Mouse (Mus musculus): Measurements from ENCODE around the gene Eed.
A peak's percentile ranks its signal among the peaks of the same experiment; 100 is the strongest.
"Not testable (repeated sequence)": the region's sequence is repeated elsewhere in the genome, so short reads cannot be mapped to it uniquely, and the experiment has no call there.

The Eed gene

DNA sequence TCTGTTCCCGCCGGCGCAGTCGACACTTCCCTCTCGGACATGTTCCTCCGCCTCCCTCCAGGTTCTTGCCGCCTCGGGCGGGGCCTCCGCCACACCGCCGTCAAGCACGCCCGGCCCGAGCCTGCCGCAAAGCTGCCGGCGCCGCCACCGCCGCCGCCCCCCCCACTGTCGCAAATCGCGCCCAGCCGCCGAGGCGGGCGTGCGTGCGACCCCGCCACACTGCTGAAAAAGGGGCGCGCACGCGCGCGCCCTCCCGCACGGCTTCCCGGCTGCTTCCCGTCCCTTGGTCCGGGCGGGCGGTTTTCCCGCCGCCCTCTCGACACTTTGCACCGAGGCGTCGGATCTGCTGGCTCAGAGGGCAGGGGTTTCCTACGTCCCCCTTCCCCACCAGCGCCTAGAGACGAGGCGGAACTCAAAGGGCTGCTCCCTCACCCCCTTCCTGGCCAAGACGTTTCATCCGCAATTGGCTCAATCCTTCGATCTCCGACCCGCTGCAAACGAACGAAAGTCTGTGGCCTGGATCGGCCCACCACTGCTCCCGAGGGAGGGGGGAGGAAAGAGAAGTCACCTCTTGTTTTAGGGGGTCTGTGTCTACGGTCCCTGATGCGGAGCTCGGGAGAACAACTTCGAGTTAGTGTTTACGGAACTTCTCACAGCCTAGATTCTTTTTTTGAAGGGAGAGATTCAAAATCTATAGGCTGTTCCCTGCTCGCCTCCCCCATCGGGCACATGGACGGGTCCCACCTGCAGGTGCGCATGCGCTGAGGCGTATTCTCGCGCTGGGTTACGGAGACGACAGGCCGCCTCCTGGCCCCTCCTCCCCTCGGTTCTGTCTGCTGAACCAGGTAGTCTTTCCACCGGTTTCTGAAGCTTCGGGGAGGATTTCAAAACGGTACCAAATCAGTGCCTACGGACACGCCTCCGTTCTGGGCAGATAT lies at the start of gene Eed:
Gene Eed (minus strand): TSS at position 499 of the 938 bp plus-strand sequence.
- DNase-seq (ENCODE audit: extremely low read depth, insufficient read length, low spot score) = peak; percentile 94

DNA sequence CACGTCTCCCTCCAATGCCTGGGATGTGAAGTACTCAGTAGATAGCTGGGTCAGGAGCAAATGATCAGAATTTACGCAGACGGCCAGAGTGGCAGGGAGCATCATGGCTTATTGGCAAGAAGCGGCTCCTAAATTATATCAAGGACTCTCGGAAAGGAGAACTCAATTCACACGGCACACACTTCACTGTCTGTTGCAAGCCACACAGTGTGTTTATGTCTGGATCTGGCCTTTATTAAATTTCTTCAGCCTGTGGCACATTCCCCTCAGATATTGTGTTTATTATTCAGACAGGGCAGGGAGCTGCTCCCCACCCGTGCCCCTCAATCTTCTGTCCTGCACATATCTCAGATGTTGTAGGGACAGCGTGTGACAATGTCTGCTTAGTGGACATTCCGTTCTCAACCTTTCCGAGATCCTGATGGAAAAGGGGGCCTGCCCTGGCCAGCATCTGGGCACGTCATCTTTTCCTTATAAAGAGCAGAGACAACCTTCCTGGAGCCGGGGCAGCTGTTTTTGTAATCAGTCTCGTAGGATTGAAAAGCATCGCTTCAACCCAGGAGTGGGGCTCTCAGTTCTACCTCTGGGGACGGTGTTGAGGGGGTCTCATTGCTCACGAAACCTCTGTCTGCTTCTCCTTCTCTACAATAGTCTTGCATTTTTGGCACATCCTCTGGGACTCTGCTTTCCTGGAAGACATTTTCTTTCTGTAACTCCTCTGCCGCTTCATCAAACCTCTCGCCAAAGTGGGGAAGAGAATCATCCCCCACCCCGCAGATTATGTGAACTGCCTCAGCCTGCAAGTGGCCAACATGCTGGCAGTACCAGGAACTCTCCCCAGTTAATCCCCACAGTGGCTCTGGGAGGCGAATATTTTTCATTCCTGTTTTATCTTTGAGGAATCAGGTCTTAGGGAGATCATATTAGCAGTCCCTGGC lies 49.0 kb upstream of the Eed start:
- DNase-seq (ENCODE audit: extremely low read depth, insufficient read length, low spot score) = no peak

DNA sequence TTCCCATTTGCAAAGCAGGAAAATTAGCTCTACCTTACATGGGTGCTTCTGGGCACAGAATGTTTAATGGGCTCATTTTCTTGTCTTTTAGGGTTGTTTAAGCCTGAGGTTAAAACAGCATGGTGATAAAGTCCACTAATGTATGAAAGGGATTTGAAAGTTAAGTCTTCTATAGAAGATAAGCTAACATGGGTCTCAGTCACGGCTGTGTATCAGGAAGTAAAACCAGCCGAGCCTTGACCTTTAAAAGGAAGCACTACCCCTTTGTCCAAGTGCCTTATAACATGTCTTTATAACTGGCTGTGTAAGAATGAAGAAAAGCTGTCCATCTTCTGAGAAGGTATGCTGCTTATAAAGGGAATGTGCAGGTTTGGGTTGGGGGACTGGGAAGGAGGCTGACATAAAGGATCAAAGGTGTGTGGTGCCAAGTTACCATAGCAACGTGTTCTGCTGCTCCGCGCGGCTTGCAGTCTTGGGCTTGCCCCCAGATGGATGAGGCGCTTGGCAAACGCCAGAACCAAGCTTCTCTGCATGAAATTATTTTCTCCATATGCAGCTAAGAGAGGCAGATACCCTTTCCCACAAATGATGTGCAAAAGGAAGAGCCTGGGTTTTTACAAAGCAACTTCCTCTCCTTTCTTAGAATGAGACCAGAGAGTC lies 48.2 kb upstream of the Eed start:
- no peak for DNase-seq (ENCODE audit: extremely low read depth, insufficient read length, low spot score)

DNA sequence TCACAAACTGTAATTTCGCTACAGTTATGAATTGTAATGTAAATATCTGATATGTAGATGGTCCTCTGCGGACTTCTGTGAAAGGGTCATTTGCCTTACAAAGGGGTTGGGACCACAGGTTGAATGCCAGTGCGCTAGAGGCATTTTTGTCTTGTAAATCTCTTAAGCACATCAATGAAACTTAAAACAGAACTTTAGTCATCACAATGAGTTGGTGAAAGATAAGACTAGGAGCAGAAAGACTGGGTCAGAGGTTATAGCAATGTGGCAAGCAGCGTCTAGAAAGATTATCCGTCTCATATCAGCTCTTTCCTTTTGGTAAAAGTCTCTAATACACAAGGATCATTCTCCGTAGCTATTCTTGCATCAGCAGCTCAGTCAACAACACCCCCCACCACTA lies 44.2 kb upstream of the Eed start:
- DNase-seq (ENCODE audit: extremely low read depth, insufficient read length, low spot score) = no peak

DNA sequence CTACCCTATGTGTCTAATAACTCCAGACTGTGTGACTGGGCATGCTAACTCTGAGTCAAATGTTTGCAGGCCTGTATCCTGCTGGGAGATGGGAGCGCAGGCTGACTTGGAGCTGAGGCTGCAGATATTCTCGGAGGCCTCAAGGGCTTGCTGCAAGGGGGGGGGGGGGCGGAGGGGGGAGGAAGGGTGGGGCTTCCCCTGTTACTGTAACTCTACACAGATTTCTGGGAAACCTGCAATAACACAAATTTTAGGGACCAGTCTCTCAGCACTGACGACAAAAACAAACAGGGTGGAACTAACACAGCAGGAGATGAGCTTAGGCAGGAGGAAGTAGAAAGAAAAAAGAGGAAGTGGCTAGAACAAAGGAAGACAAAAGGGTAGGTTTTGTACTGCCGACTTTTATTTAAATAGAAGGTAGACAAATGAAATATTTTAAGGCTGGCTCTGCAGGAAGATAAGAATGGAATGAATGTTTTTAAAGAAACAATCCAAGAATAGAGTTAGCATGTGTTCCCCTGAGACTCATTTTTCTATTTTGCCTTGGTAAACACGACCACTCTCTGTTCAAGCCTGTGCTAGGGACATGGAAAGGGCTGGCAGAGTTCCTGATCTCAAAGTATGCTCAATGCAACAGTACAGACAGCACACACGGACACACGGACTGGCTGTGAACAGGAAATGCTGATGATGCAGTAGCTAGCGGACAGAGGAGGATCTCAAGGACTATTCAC lies 42.4 kb upstream of the Eed start:
- no peak for DNase-seq (ENCODE audit: extremely low read depth, insufficient read length, low spot score)

DNA sequence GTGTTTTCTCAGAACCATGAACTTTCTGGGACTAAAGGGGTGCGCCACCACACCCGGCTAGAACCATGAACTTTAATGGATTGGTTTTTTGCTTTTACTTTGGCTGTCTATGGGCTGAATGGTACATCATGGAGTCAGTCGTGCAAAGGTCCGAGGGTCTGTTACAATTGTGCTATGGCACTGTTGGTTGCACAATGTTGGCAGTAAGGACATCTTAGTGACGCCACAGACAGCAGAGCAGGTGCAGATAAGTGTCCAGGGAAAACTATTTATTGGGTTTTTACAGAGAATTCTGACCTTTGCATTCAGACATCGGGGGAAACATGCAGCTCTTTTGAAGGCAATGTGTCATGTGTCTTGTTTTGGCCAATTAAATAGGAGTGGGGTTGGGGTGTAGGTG lies 39.5 kb upstream of the Eed start:
- no peak for DNase-seq (ENCODE audit: extremely low read depth, insufficient read length, low spot score)

DNA sequence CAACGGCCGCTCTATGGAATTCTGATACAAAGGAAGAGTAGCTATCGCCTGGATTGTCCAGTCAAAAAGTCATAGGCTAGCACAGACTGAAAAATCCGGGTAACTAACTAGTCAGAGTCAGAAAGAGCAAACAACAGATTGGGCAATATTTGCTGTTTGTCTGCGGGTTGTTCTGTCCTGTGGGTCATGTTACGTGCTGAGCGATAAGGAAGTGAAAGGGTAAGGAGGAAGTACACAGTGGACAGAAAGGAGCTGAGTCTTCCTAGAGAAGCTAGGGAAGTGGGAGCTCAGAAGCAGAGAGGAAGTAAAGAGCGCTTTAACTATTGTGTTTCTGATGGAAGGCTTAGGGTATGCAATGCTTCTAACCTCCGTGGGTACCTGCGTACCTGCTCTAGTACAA lies 38.8 kb upstream of the Eed start:
- DNase-seq (ENCODE audit: extremely low read depth, insufficient read length, low spot score) = no peak

DNA sequence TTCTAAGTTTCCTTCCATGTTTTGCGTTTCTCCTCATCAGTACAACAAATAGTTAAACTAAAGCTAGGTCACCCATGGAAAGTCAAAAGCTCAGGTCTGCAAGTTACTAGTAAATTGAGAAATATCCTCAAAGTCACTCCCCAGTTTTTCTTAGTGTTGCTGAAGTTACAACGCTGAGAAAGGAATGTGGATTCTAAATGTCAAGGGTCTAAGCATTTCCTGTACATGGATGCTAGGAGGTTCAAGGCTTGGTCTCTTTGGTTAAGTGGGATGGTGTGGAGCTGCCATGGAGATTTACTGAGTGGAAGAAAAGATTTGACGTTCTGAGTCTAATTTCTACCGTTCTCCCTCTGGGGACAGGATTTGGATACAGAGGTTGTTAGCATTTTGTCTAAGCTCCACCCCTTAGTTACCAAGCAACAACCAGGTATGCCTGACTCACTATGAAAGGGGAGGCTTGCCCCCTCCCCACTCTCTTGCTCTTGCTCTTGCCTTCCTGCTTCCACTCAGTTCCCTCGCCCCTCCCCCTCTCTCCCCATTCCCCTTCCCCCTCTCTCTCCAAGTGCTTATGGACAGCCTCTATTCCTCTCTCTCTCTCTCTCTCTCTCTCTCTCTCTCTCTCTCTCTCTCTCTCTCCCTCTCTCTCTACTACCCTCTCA lies 36.3 kb upstream of the Eed start:
- no peak for DNase-seq (ENCODE audit: extremely low read depth, insufficient read length, low spot score)

DNA sequence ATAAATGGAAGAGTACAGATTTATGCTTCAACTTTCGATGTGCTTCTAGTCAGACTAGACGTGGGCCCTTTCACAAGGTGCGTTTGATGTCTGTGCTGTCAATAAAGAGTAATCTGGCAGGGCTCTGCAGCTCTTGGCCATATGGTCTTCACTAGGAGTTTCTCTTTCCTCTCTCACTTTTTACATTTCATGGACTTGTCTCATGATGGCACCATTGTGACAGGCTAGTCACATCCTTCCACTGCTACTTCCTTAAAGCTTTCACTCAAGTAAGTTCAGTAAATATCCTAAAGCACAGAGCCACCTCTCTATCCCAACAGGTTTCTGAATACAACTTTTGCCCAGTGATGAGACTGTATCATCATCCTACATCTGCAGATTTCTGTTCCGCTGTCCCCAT lies 35.7 kb upstream of the Eed start:
- DNase-seq (ENCODE audit: extremely low read depth, insufficient read length, low spot score) = no peak

DNA sequence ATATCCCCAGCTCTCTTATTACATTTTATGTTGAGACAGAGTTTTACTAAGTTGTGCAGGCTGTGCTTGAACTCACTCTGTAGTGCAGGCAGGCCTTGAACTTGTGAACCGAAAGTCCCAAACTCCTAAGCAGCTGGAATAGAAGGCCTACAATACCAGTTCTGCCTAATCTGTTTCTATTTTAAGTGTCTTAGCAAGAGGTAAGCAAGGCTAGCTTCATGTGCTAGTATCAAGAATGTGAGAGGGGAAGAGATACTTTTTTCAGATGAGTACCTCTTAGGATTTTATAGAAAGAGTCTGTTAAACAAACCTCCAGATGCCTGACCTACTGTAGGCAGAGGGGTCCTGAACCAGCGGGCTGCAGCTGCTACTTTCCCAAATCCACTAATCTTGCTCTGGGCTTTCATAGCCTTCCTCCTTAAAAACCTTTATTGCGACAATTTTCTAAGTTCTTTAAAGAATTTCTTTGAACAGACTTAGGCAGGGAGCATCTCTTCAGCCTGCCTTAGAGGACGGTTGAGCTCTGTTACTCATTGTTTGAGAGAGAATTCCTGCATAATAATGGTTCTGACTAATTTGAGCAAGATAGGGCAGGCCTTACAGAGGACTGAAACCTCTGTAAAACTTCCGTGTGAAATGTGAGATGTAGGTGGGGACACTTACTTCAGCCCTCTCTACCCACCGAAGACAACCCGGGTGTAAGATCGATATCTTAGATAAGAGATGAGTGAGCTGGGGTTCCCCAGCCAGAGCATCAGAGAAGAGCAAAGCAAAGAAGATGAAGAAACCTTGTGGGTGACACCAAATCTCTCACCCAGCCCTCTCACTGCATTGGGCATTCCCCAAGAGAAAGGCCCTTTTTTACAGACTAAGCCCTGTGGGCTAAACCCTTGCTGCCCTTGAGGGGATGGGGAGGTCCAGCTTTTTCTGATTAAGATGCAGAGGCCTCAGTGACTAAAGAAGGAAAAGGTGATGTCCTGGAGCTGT lies 26.2 kb upstream of the Eed start:
- DNase-seq (ENCODE audit: extremely low read depth, insufficient read length, low spot score) = no peak

DNA sequence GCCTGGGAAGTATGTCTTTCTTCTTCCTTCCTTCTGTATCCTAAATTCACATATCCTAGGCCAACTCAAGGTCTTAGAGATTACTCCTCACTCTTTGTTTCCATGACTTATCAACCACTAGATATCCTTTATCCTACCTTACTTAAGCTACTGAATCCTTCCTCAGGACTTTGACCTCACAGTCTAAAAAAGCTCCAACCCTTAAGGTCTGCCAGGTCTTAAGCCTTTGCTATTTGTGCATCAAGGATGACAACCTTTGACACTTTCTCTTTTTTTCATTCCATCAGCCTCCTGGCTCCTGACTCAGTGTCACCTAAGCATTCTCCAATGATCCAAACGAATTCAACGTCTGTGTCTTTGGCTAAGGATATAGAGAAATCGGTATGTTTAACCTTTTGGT lies 24.0 kb upstream of the Eed start:
- no peak for DNase-seq (ENCODE audit: extremely low read depth, insufficient read length, low spot score)

DNA sequence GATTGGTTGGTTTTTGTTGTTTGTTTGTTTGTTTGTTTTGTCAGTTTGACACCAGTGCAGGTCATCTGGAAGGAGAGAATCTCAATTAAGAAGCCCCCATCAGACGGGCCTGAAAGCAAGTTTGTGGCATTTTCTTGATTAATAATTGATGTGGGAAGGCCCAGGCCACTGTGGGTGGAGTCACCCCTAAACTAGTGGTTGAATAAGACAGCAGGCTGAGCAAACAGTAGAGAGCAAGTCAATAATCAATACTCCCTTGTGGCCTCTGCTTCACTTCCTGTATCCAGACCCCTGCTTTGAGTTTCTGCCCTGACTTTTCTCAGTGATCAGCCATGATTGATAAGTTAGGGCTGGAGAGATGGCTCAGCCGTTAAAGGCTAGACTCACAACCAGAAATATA lies 21.6 kb upstream of the Eed start:
- no peak for DNase-seq (ENCODE audit: extremely low read depth, insufficient read length, low spot score)

DNA sequence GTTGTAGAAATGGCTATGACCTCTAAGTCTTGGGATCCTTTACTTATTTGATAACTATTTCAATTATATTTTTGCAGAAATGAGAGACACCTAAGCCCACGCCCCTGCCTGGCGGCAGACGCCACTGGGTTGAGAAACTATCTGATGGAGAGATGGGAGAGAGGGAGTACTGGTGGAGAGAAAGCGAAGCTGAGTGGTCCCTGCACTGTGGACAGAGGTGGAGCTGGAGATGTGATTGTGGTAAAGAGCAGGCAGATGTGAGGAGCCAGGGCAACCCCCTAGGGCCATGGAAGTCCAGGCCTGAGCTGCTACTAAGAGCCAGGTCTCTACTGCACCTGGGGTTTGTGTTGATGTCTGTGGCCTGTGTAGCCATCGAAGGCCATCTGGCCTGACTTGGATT lies 18.7 kb upstream of the Eed start:
- no peak for DNase-seq (ENCODE audit: extremely low read depth, insufficient read length, low spot score)

DNA sequence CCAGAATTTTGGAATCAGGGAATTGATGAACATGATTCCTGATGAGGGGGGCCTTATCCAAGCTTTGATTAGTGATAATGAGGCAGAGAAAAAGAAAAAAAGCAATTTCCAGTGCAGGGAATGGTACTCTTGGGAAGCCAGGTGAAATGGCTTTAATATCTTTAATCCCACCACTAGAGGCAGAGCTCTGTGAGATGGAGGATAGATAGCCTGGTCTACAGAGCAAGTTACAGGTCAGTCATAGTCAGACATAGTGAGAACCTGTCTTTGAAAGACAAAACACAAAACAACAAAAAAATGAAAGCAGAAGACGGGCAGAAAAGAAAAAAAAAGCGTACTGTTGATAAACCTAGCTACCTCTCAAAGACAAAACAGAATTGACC lies 17.8 kb upstream of the Eed start:
- DNase-seq (ENCODE audit: extremely low read depth, insufficient read length, low spot score) = no peak

DNA sequence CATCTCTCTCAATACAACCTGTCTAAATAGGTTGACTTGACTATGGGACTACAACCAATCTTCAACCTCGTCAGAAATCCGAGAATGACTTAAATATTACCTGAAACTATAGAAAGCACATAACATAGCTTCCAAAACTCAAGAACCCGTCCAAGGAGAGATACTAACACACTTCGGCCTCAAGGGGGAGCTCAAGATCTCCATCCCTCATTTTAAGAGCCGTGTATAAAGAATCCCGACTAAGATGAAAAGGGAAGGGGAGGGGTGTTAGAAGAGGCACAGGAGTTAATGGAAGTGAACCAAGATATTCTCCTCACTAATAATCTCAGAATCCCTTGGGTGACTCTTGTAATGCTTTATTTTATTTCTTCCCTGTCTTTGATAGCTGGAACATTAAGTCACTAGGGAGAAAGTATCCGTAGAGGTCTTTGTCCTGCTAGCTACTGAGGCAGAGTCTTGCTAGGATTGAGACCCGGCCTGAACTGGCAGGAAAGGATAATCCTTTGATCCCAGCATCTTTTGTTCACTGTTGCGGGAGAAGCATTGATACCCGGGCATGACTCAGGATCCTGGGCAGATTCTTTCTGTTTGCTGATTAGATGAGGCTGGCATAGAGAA lies 17.3 kb upstream of the Eed start:
- peak; percentile 14 for DNase-seq (ENCODE audit: extremely low read depth, insufficient read length, low spot score)

DNA sequence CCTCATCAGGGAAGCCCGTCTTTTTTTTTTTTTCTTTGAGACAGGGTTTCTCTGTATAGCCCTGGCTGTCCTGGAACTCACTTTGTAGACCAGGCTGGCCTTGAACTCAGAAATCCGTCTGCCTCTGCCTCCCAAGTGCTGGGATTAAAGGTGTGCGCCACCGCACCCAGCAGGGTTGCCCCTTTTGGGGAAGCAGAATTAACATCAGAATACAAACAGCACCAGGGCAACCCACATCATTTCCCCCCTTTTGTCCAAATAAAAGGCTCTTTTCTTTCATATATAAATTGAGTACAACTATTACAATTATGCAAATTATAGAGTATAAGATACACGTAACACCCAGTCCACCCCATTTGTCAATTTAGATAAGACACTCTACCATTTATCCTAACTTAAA lies 16.7 kb upstream of the Eed start:
- not testable (repeated sequence) for DNase-seq (ENCODE audit: extremely low read depth, insufficient read length, low spot score)

DNA sequence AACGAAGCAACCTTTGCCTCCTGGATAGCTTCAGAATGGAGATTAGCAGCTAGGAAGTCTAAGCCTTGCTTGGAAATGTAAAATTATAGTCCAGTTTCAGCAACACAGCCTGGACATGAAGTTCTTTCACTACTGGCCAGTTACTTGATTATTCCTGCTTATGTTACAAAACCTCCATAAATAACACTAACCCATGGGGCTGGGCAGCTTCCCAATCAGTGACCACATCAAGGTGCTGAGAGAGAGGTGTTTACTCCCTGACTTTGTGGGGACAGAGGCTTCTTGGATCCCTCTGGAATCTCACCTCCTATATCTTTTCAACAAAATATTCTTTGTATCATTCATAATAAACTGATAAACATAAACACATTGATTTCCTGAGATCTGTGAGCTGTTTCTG lies 12.3 kb upstream of the Eed start:
- no peak for DNase-seq (ENCODE audit: extremely low read depth, insufficient read length, low spot score)

DNA sequence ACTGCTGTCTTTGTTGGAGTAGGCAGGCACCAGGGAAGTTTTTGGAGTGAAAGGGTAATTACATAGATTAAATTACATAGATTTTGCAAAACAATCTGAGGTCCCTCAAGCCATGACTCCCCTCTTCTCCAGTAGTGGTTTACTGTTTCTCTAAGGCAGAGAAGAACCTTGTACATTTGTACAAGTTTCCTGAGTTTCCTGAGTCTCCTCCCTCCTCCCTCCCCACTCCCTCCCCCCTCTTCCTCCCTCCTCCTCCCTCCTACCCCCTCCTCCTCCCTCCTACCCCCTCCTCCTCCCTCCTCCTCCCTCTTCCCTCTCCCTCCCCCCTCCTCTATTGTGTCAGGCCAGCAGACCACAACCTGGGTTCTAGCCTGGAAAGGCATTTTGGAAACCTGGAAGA lies 3.6 kb upstream of the Eed start:
- no peak for DNase-seq (ENCODE audit: extremely low read depth, insufficient read length, low spot score)
